8 mouse cellular contexts compared by ENCODE assay signal in genomic region chr13:25932810-25933209, GRCm38 (mm10).
DNase-seq lines count a peak whose midpoint lies in the region; ATAC-seq lines count a peak whose summit lies in the region.

No protein-coding gene starts in this region.

- DNase-seq in ES-CJ7 (ENCODE audit: low read depth, low spot score), result peak; percentile 64
- peak; percentile 21 to 45 for DNase-seq in adrenal gland, postnatal 36 days
- DNase-seq in layer of hippocampus, adult 8-10 months (ENCODE audit: low spot score in 2 of 2), result peak; percentile 19 to 40
- peak; percentile 29 for DNase-seq in lung, postnatal 25 days (ENCODE audit: low spot score)
- DNase-seq in right cerebral cortex, postnatal 25 days, result peak; percentile 37

- H3K4me1 ChIP-seq in embryonic facial prominence, embryonic 15.5 days, result 0 out of 2 replicates have a peak, but pooled peaks cover 7% of the 10 kb centered on the region
- peaks cover 18% of the 10 kb centered on the region for H3K4me1 ChIP-seq in hindbrain, embryonic 12.5 days

- ATAC-seq in embryonic facial prominence, embryonic 15.5 days (ENCODE audit: insufficient number of reproducible peaks, low FRiP score, low TSS enrichment, low read depth), result peak; percentile 67; the same call in 1 of the 2 replicates
- ATAC-seq in hindbrain, embryonic 12.5 days (ENCODE audit: low FRiP score), result peak; percentile 91
- ATAC-seq in megakaryocyte, adult 5-6 weeks (ENCODE audit: poor library complexity, severe bottlenecking), result no peak

- H3K27ac ChIP-seq in embryonic facial prominence, embryonic 15.5 days (replicated peaks), result no peak overlapping the region
- H3K27ac ChIP-seq in hindbrain, embryonic 12.5 days, result peak overlapping the region; percentile 71

- no peak overlapping the region for H3K9ac ChIP-seq in embryonic facial prominence, embryonic 15.5 days
- H3K9ac ChIP-seq in hindbrain, embryonic 12.5 days, result no peak overlapping the region

- H3K4me2 ChIP-seq in embryonic facial prominence, embryonic 15.5 days (replicated peaks), result no peak overlapping the region
- no peak overlapping the region for H3K4me2 ChIP-seq in hindbrain, embryonic 12.5 days (replicated peaks)

- no peaks in the 10 kb centered on the region for H3K9me3 ChIP-seq in embryonic facial prominence, embryonic 15.5 days (replicated peaks)
- no peaks in the 10 kb centered on the region for H3K9me3 ChIP-seq in hindbrain, embryonic 12.5 days (replicated peaks)

- H3K4me3 ChIP-seq in embryonic facial prominence, embryonic 15.5 days (replicated peaks), result no peak overlapping the region
- H3K4me3 ChIP-seq in hindbrain, embryonic 12.5 days, result no peak overlapping the region

- WGBS in embryonic facial prominence, embryonic 15.5 days, result 2% methylated on average over 1 of the region's 1 CpGs
- WGBS in hindbrain, embryonic 12.5 days, result 0% methylated on average over 1 of the region's 1 CpGs

- H3K27me3 ChIP-seq in embryonic facial prominence, embryonic 15.5 days, result no peaks in the 10 kb centered on the region
- no peaks in the 10 kb centered on the region for H3K27me3 ChIP-seq in hindbrain, embryonic 12.5 days

- no peaks in the 10 kb centered on the region for H3K36me3 ChIP-seq in embryonic facial prominence, embryonic 15.5 days
- H3K36me3 ChIP-seq in hindbrain, embryonic 12.5 days, result no peaks in the 10 kb centered on the region
